Mouse (Mus musculus) forebrain, embryonic 11.5 days (tissue): ENCODE results near the gene Cog5. TPM values are rescaled to one million over a fixed set of nuclear protein-coding genes. Genes with fewer than 3 reads are reported as not detected.

Experiments
- ATAC-seq: fragments of 200-750 bp; cut with Nextera tagmentation; replicated peaks from 2 replicates; pipeline ENCODE4 v1.8.0; 2017; ENCODE audit warnings: moderate TSS enrichment; ENCODE audit not compliant: low FRiP score
- DNase-seq: peaks from one replicate; pipeline ENCODE4 v3.0.0-alpha.2; 2017; ENCODE audit warnings: low spot score
- H3K27ac ChIP-seq: fragments of 300-500 bp; sonication (generic); 2 replicates; pipeline ENCODE4 v1.5.1; 2014; ENCODE audit warnings: low read depth, low read length
- H3K27me3 ChIP-seq: fragments of 300-500 bp; sonication (generic); 2 replicates; pipeline ENCODE4 v1.6.1; 2014; ENCODE audit warnings: mild to moderate bottlenecking, low read length, mixed read lengths; ENCODE audit not compliant: control insufficient read depth, insufficient read depth
- H3K36me3 ChIP-seq: fragments of 300-500 bp; sonication (generic); 2 replicates; pipeline ENCODE4 v1.6.1; 2014; ENCODE audit warnings: mild to moderate bottlenecking, low read length, moderate library complexity, mixed read lengths; ENCODE audit not compliant: control insufficient read depth, insufficient read depth
- H3K4me1 ChIP-seq: fragments of 300-500 bp; sonication (generic); replicated peaks from 2 replicates; pipeline ENCODE4 v1.6.1; 2014; ENCODE audit warnings: low read length, mixed read lengths; ENCODE audit not compliant: control insufficient read depth, insufficient read depth
- H3K4me2 ChIP-seq: fragments of 300-500 bp; sonication (generic); 2 replicates; pipeline ENCODE4 v1.6.1; 2014; ENCODE audit warnings: low read depth, mild to moderate bottlenecking, low read length, moderate library complexity, mixed read lengths; ENCODE audit not compliant: severe bottlenecking
- H3K4me3 ChIP-seq: fragments of 300-500 bp; sonication (generic); 2 replicates; pipeline ENCODE4 v1.5.1; 2014; ENCODE audit warnings: low read depth, low read length
- H3K9ac ChIP-seq: fragments of 300-500 bp; sonication (generic); 2 replicates; pipeline ENCODE4 v1.6.1; 2014; ENCODE audit warnings: low read length
- H3K9me3 ChIP-seq: fragments of 300-500 bp; sonication (generic); 2 replicates; pipeline ENCODE4 v1.6.1; 2016; ENCODE audit warnings: low read length, mixed read lengths; ENCODE audit not compliant: control insufficient read depth
- WGBS: fragments of 180-500 bp; shearing (Covaris S2); extraction: QIAGEN DNeasy Blood & Tissue Kit; methylation state at CpG from one replicate; pipeline ENCODE4 v1.1.7; 2014; 5-methylcytosine and 5-hydroxymethylcytosine counted together
- polyA plus RNA-seq: library from polyadenylated mRNA; unstranded; fragments of >200 nt; fragmentation: Nextera tagmentation; extraction: Ambion mirVana; gene quantifications from 2 replicates; pipeline ENCODE4 v1.2.1, GENCODE M21; 2014

The Cog5 gene
- polyA plus RNA-seq, 1 experiment from 2014 or later, result 35.2 TPM

- ATAC-seq (no peak), DNase-seq (no peak)
- Histone ChIP-seq H3K4me2 (0 out of 2 replicates have a peak within 1 kb of the TSS, but pooled peaks have one; percentile 9), H3K9me3 (no peaks in the 10 kb centered on the region), H3K4me3 (no peak within 1 kb of the TSS), H3K27me3 (no peaks in the 10 kb centered on the region), H3K4me1 (no peaks in the 10 kb centered on the region), H3K9ac (no peak within 1 kb of the TSS), H3K36me3 (no peaks in the 10 kb centered on the region), H3K27ac (no peak within 1 kb of the TSS)
- 27% methylated on average over 6 of the region's 6 CpGs for WGBS
Measured at GRCm38 (mm10) chr12:31713600-31713999, 58.9 kb downstream of the Cog5 start, which contains the start of gene Gpr22. Gpr22 (minus strand) TSS chr12:31713947.

- Histone ChIP-seq H3K4me1 (no peaks in the 10 kb centered on the region), H3K4me2 (no peak overlapping the region), H3K36me3 (no peaks in the 10 kb centered on the region), H3K27ac (no peak overlapping the region), H3K9ac (no peak overlapping the region), H3K4me3 (no peak overlapping the region), H3K27me3 (no peaks in the 10 kb centered on the region), H3K9me3 (no peaks in the 10 kb centered on the region)
- no peak for ATAC-seq
- WGBS, result 94% methylated on average over 3 of the region's 3 CpGs
- no peak for DNase-seq
Measured at GRCm38 (mm10) chr12:31714070-31714469, 59.4 kb downstream of the Cog5 start.

- Histone ChIP-seq H3K4me1 (no peaks in the 10 kb centered on the region), H3K9ac (no peak overlapping the region), H3K4me3 (no peak overlapping the region), H3K27me3 (no peaks in the 10 kb centered on the region), H3K9me3 (no peaks in the 10 kb centered on the region), H3K36me3 (no peaks in the 10 kb centered on the region), H3K27ac (no peak overlapping the region), H3K4me2 (no peak overlapping the region)
- ATAC-seq, result no peak
- DNase-seq, result no peak
- whole genome bisulfite sequencing, result 92% methylated on average over 1 of the region's 1 CpGs
Measured at GRCm38 (mm10) chr12:31719586-31720275, 65.1 kb downstream of the Cog5 start.

- Histone ChIP-seq H3K27me3 (no peaks in the 10 kb centered on the region), H3K4me2 (no peak overlapping the region), H3K4me1 (no peaks in the 10 kb centered on the region), H3K27ac (no peak overlapping the region), H3K4me3 (no peak overlapping the region), H3K36me3 (no peaks in the 10 kb centered on the region), H3K9ac (no peak overlapping the region), H3K9me3 (no peaks in the 10 kb centered on the region)
- DNase-seq (no peak), ATAC-seq (no peak)
- 88% methylated on average over 3 of the region's 3 CpGs for WGBS
Measured at GRCm38 (mm10) chr12:31724576-31724975, 69.9 kb downstream of the Cog5 start.

- no peak overlapping the region for H3K4me3 ChIP-seq
- no peak for ATAC-seq
- DNase-seq, result no peak
- H3K27ac ChIP-seq, result no peak overlapping the region
- H3K27me3 ChIP-seq, result no peaks in the 10 kb centered on the region
- WGBS, result 90% methylated on average over 12 of the region's 12 CpGs
- H3K9me3 ChIP-seq, result no peaks in the 10 kb centered on the region
- no peaks in the 10 kb centered on the region for H3K36me3 ChIP-seq
- no peaks in the 10 kb centered on the region for H3K4me1 ChIP-seq
- no peak overlapping the region for H3K4me2 ChIP-seq
- H3K9ac ChIP-seq, result no peak overlapping the region
Measured at GRCm38 (mm10) chr12:31725511-31726275, 71.0 kb downstream of the Cog5 start.

- Histone ChIP-seq H3K9me3 (no peaks in the 10 kb centered on the region), H3K27ac (no peak overlapping the region), H3K4me1 (no peaks in the 10 kb centered on the region), H3K27me3 (no peaks in the 10 kb centered on the region), H3K9ac (no peak overlapping the region), H3K4me3 (no peak overlapping the region), H3K36me3 (no peaks in the 10 kb centered on the region), H3K4me2 (no peak overlapping the region)
- WGBS, result 13% methylated on average over 1 of the region's 1 CpGs
- DNase-seq (no peak), ATAC-seq (no peak)
Measured at GRCm38 (mm10) chr12:31726707-31727106, 72.0 kb downstream of the Cog5 start.

GRCm38 (mm10) chr12:31730126-31730525, 75.5 kb downstream of the Cog5 start:
- no peak overlapping the region for H3K4me2 ChIP-seq
- no peak overlapping the region for H3K9ac ChIP-seq
- H3K36me3 ChIP-seq, result no peaks in the 10 kb centered on the region
- H3K4me3 ChIP-seq, result no peak overlapping the region
- ATAC-seq (no peak), DNase-seq (no peak)
- no peaks in the 10 kb centered on the region for H3K4me1 ChIP-seq
- no peak overlapping the region for H3K27ac ChIP-seq
- no peaks in the 10 kb centered on the region for H3K27me3 ChIP-seq
- H3K9me3 ChIP-seq, result no peaks in the 10 kb centered on the region
- 97% methylated on average over 1 of the region's 1 CpGs for WGBS

- no peak for ATAC-seq
- H3K27me3 ChIP-seq, result no peaks in the 10 kb centered on the region
- H3K4me2 ChIP-seq, result no peak overlapping the region
- 87% methylated on average over 2 of the region's 2 CpGs for WGBS
- no peak overlapping the region for H3K4me3 ChIP-seq
- H3K27ac ChIP-seq, result no peak overlapping the region
- no peak for DNase-seq
- no peak overlapping the region for H3K9ac ChIP-seq
- no peaks in the 10 kb centered on the region for H3K9me3 ChIP-seq
- no peaks in the 10 kb centered on the region for H3K4me1 ChIP-seq
- H3K36me3 ChIP-seq, result no peaks in the 10 kb centered on the region
Measured at GRCm38 (mm10) chr12:31734616-31735015, 79.9 kb downstream of the Cog5 start.
